Mouse (Mus musculus): Measurements from ENCODE around the gene Tnrc18. TPM values are rescaled to one million over a fixed set of nuclear protein-coding genes. Genes with fewer than 3 reads are reported as not detected.

The Tnrc18 gene
- polyA plus RNA-seq, 1 experiment = 13.9 TPM

GRCm38 (mm10) chr5:142812976-142813721 lies 4.3 kb downstream of the Tnrc18 start:
- Histone ChIP-seq H3K9me3 (replicated peaks; ENCODE audit: control insufficient read depth, insufficient read depth, low read length, poor library complexity, severe bottlenecking) (no peaks in the 10 kb centered on the region), H3K9ac (ENCODE audit: low read depth, poor library complexity, severe bottlenecking) (no peak overlapping the region), H3K27ac (ENCODE audit: insufficient read depth, low read length) (no peak overlapping the region), H3K27me3 (ENCODE audit: control insufficient read depth, insufficient read depth, low read length, poor library complexity, severe bottlenecking) (peaks cover 25% of the 10 kb centered on the region), H3K36me3 (ENCODE audit: control insufficient read depth, insufficient read depth, low read length, poor library complexity, severe bottlenecking) (no peaks in the 10 kb centered on the region), H3K4me1 (ENCODE audit: control insufficient read depth, insufficient read depth, low read length) (peaks cover 6% of the 10 kb centered on the region), H3K4me3 (ENCODE audit: low read depth, low read length) (no peak overlapping the region)
- 0 out of 2 replicates have a peak, but pooled peaks have one; percentile 37 for TF ChIP-seq EP300 (IDR thresholded peaks at IDR 0.05; ENCODE audit: insufficient read depth, low read depth, low read length)
- no peak for TF ChIP-seq POLR2A (IDR thresholded peaks at IDR 0.05; ENCODE audit: insufficient read depth, low read length)

DNA sequence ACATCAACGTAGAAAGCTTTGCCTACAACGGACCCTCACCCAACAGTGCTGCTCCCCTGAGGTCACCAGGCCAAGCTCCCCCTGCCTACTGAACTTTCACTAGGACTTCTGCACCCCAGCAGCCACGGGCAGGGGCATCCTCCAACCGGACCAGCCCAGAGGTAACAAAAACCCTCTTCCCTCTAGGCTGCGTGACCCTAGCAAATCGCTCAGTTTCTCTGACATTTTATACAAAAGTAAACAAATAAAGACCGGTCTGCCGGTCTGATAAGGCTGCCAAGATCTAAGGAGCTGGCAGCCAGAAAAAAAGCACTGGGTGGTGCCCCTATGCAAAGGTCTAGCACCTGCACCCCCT lies 4.9 kb downstream of the Tnrc18 start:
- Histone ChIP-seq H3K27ac (ENCODE audit: insufficient read depth, low read length) (no peak overlapping the region), H3K9ac (ENCODE audit: low read depth, poor library complexity, severe bottlenecking) (no peak overlapping the region), H3K36me3 (ENCODE audit: control insufficient read depth, insufficient read depth, low read length, poor library complexity, severe bottlenecking) (no peaks in the 10 kb centered on the region), H3K4me3 (ENCODE audit: low read depth, low read length) (no peak overlapping the region), H3K9me3 (replicated peaks; ENCODE audit: control insufficient read depth, insufficient read depth, low read length, poor library complexity, severe bottlenecking) (no peaks in the 10 kb centered on the region), H3K4me1 (ENCODE audit: control insufficient read depth, insufficient read depth, low read length) (peaks cover 6% of the 10 kb centered on the region), H3K27me3 (ENCODE audit: control insufficient read depth, insufficient read depth, low read length, poor library complexity, severe bottlenecking) (peaks cover 25% of the 10 kb centered on the region)
- no peak for TF ChIP-seq CTCF (IDR thresholded peaks at IDR 0.05; ENCODE audit: low read depth, low read length)
- TF ChIP-seq POLR2A (IDR thresholded peaks at IDR 0.05; ENCODE audit: insufficient read depth, low read length) = no peak
- no peak for TF ChIP-seq EP300 (IDR thresholded peaks at IDR 0.05; ENCODE audit: insufficient read depth, low read depth, low read length)

GRCm38 (mm10) chr5:142811870-142812443 lies 5.5 kb downstream of the Tnrc18 start:
- H3K9me3 ChIP-seq (replicated peaks; ENCODE audit: control insufficient read depth, insufficient read depth, low read length, poor library complexity, severe bottlenecking) = no peaks in the 10 kb centered on the region
- no peak overlapping the region for H3K9ac ChIP-seq (ENCODE audit: low read depth, poor library complexity, severe bottlenecking)
- TF ChIP-seq EP300 (IDR thresholded peaks at IDR 0.05; ENCODE audit: insufficient read depth, low read depth, low read length) (no peak), POLR2A (IDR thresholded peaks at IDR 0.05; ENCODE audit: insufficient read depth, low read length) (no peak), CTCF (IDR thresholded peaks at IDR 0.05; ENCODE audit: low read depth, low read length) (no peak)
- peaks cover 6% of the 10 kb centered on the region for H3K4me1 ChIP-seq (ENCODE audit: control insufficient read depth, insufficient read depth, low read length)
- H3K36me3 ChIP-seq (ENCODE audit: control insufficient read depth, insufficient read depth, low read length, poor library complexity, severe bottlenecking) = no peaks in the 10 kb centered on the region
- peaks cover 23% of the 10 kb centered on the region for H3K27me3 ChIP-seq (ENCODE audit: control insufficient read depth, insufficient read depth, low read length, poor library complexity, severe bottlenecking)
- no peak overlapping the region for H3K4me3 ChIP-seq (ENCODE audit: low read depth, low read length)
- H3K27ac ChIP-seq (ENCODE audit: insufficient read depth, low read length) = no peak overlapping the region

- Histone ChIP-seq H3K4me3 (ENCODE audit: low read depth, low read length) (peak overlapping the region; percentile 15; the same call in 1 of the 2 replicates), H3K27ac (ENCODE audit: insufficient read depth, low read length) (no peak overlapping the region), H3K4me1 (ENCODE audit: control insufficient read depth, insufficient read depth, low read length) (peaks cover 6% of the 10 kb centered on the region)
Observed at GRCm38 (mm10) chr5:142810710-142811599, 6.5 kb downstream of the Tnrc18 start.

DNA sequence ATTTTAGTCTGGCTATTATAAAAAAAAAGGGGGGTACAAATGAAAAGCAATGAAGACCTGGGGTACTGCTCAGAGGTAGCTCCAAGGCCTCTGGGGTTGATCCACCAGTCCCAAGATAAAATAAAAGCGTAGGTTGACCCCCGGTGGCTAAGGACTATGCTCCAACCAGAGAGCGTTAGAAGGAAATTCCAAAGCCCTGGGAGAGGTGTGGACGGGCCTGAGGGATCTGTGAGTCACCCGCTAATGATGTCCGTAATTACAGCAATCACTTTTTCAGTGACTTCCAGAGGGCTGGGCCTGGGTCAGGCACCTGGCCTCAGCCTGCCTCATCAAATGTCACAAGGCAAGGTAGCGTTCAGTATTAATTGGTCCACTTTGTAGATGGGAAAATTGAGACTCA lies 9.8 kb downstream of the Tnrc18 start:
- Histone ChIP-seq H3K9me3 (replicated peaks; ENCODE audit: control insufficient read depth, insufficient read depth, low read length, poor library complexity, severe bottlenecking) (no peaks in the 10 kb centered on the region), H3K36me3 (ENCODE audit: control insufficient read depth, insufficient read depth, low read length, poor library complexity, severe bottlenecking) (no peaks in the 10 kb centered on the region), H3K27ac (ENCODE audit: insufficient read depth, low read length) (no peak overlapping the region), H3K9ac (ENCODE audit: low read depth, poor library complexity, severe bottlenecking) (no peak overlapping the region), H3K27me3 (ENCODE audit: control insufficient read depth, insufficient read depth, low read length, poor library complexity, severe bottlenecking) (no peaks in the 10 kb centered on the region), H3K4me3 (ENCODE audit: low read depth, low read length) (no peak overlapping the region), H3K4me1 (ENCODE audit: control insufficient read depth, insufficient read depth, low read length) (peaks cover 6% of the 10 kb centered on the region)
- TF ChIP-seq CTCF (IDR thresholded peaks at IDR 0.05; ENCODE audit: low read depth, low read length) (no peak), EP300 (IDR thresholded peaks at IDR 0.05; ENCODE audit: insufficient read depth, low read depth, low read length) (no peak), POLR2A (IDR thresholded peaks at IDR 0.05; ENCODE audit: insufficient read depth, low read length) (no peak)

More at GRCm38 (mm10) chr5:142810710-142811599, 6.5 kb downstream of the Tnrc18 start:
- Histone ChIP-seq H3K9ac (ENCODE audit: low read depth, poor library complexity, severe bottlenecking) (no peak overlapping the region), H3K9me3 (replicated peaks; ENCODE audit: control insufficient read depth, insufficient read depth, low read length, poor library complexity, severe bottlenecking) (no peaks in the 10 kb centered on the region), H3K36me3 (ENCODE audit: control insufficient read depth, insufficient read depth, low read length, poor library complexity, severe bottlenecking) (no peaks in the 10 kb centered on the region), H3K27me3 (ENCODE audit: control insufficient read depth, insufficient read depth, low read length, poor library complexity, severe bottlenecking) (peaks cover 14% of the 10 kb centered on the region)
- TF ChIP-seq POLR2A (IDR thresholded peaks at IDR 0.05; ENCODE audit: insufficient read depth, low read length) (no peak), CTCF (IDR thresholded peaks at IDR 0.05; ENCODE audit: low read depth, low read length) (no peak), EP300 (IDR thresholded peaks at IDR 0.05; ENCODE audit: insufficient read depth, low read depth, low read length) (no peak)
